In the genomic region with DNA sequence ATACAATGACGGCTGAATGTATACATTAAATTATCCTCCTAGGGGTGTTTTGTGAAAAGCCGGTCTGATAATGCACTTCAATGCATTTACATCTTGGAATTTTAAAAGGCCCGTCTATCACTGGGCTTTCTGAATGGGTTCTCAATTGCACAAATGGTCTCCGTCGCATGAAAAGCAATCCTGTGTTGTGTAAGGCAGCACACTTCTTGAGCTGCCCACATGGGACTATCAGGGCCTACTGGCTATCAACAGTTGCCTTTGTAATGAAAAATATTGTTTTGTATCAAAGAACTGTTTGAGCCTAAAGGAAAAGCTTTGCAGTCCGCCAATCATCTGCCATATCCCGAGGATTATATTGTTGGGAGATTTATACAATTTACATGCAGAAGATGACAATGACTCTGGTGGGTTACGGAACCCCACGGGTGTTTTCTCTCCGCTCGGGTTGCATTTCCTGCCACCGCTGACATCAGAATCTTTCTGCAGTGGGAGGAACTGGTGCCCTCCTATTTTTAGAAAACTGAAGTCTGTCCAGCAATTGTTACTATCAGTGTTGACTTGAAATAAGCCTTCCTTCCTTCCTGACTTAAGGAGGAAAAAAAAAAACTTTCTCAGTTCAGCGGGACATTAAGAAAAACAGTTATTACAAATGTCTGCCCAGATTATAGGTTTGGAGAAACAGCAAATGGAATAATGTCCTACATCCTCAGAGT, we compare ENCODE assay signal across 8 mouse cellular contexts.
DNase-seq lines count a peak whose midpoint lies in the region; ATAC-seq and TF ChIP-seq lines count a peak whose summit lies in the region.
"Had no signal": no experiment of that assay in that cellular context is flagged by ENCODE, and none has a peak within 500 bp of the region (broad histone marks: within the 10 kb centered on the region; RNA-seq: fewer than 3 reads in every experiment).

No protein-coding gene starts in this region.

- intact Hi-C loops in heart, postnatal 36 days (cut with DNase I) = loop anchor here (1.0 kb wide), 1 partner anchor 48 kb away; no protein-coding TSS in a partner anchor

- no peaks in the 10 kb centered on the region for H3K9me3 ChIP-seq in lung, embryonic 15.5 days
- no peaks in the 10 kb centered on the region for H3K9me3 ChIP-seq in intestine, postnatal 0 days (ENCODE audit: control insufficient read depth)
- H3K9me3 ChIP-seq: midbrain, embryonic 12.5 days had no signal

- peak overlapping the region; percentile 61; the same call in 1 of the 2 replicates for H3K27ac ChIP-seq in lung, embryonic 15.5 days
- no peak overlapping the region for H3K27ac ChIP-seq in intestine, postnatal 0 days (ENCODE audit: low read depth, low read length)
- H3K27ac ChIP-seq: midbrain, embryonic 12.5 days had no signal

- TF ChIP-seq CTCF in intestine, postnatal 0 days (IDR thresholded peaks at IDR 0.05; ENCODE audit: low read depth) = no peak

- H3K4me1 ChIP-seq in lung, embryonic 15.5 days = 0 out of 2 replicates have a peak, but pooled peaks cover 2% of the 10 kb centered on the region
- no peaks in the 10 kb centered on the region for H3K4me1 ChIP-seq in intestine, postnatal 0 days (replicated peaks; ENCODE audit: control insufficient read depth, insufficient read depth, low read length)

- H3K27me3 ChIP-seq in lung, embryonic 15.5 days = no peaks in the 10 kb centered on the region
- no peaks in the 10 kb centered on the region for H3K27me3 ChIP-seq in intestine, postnatal 0 days (replicated peaks; ENCODE audit: control insufficient read depth, insufficient read depth, low read length)
- H3K27me3 ChIP-seq: midbrain, embryonic 12.5 days had no signal

- peak; percentile 16 to 22 for DNase-seq in B cell, adult 2 months
- peak; percentile 6 for DNase-seq in brain, adult 2 months (ENCODE audit: low read depth, low spot score)
- DNase-seq in heart, postnatal 36 days = peak; percentile 22 to 28
- DNase-seq in cerebellum, adult 11 months = no peak

- H3K36me3 ChIP-seq in lung, embryonic 15.5 days = no peaks in the 10 kb centered on the region
- no peaks in the 10 kb centered on the region for H3K36me3 ChIP-seq in intestine, postnatal 0 days (ENCODE audit: control insufficient read depth, insufficient read depth)
- H3K36me3 ChIP-seq: midbrain, embryonic 12.5 days had no signal

- no peak overlapping the region for H3K4me3 ChIP-seq in lung, embryonic 15.5 days
- no peak overlapping the region for H3K4me3 ChIP-seq in intestine, postnatal 0 days (ENCODE audit: low read depth, low read length)
- H3K4me3 ChIP-seq: midbrain, embryonic 12.5 days had no signal

- peak; percentile 42; the same call in 1 of the 2 replicates for ATAC-seq in lung, embryonic 15.5 days (ENCODE audit: borderline replicate concordance, extremely low read depth, low FRiP score, low TSS enrichment)
- ATAC-seq in frontal cortex, adult (ENCODE audit: low TSS enrichment) = no peak
- no peak for ATAC-seq in intestine, postnatal 0 days

- no peak overlapping the region for H3K9ac ChIP-seq in lung, embryonic 15.5 days
- H3K9ac ChIP-seq in intestine, postnatal 0 days (ENCODE audit: low read depth, low read length) = no peak overlapping the region
- H3K9ac ChIP-seq: midbrain, embryonic 12.5 days had no signal

- peak overlapping the region; percentile 36 for H3K4me2 ChIP-seq in lung, embryonic 15.5 days
- no peak overlapping the region for H3K4me2 ChIP-seq in intestine, postnatal 0 days (replicated peaks; ENCODE audit: low read depth)
- H3K4me2 ChIP-seq: midbrain, embryonic 12.5 days had no signal

- 34% methylated on average over 13 of the region's 13 CpGs for WGBS in lung, embryonic 15.5 days
- WGBS in intestine, postnatal 0 days = 53% methylated on average over 13 of the region's 13 CpGs
